Mouse (Mus musculus): ENCODE measurements around the gene Actr3.
"Not testable (repeated sequence)": the region's sequence is repeated elsewhere in the genome, so short reads cannot be mapped to it uniquely, and the experiment has no call there.

Gene Actr3

GRCm38 (mm10) chr1:125428315-125428714, 7.2 kb downstream of the Actr3 start:
- Histone ChIP-seq H3K27me3 (ENCODE audit: control insufficient read depth, insufficient read depth, low read length, poor library complexity, severe bottlenecking) (no peaks in the 10 kb centered on the region; the same call in 1 of the 2 replicates), H3K36me3 (ENCODE audit: control insufficient read depth, insufficient read depth, low read length, poor library complexity, severe bottlenecking) (peaks cover 5% of the 10 kb centered on the region; the same call in 1 of the 2 replicates)
- no peak for DNase-seq (ENCODE audit: low read depth, low spot score)

- peak; percentile 38 for DNase-seq (ENCODE audit: low read depth, low spot score)
- no peaks in the 10 kb centered on the region; the same call in 1 of the 2 replicates for H3K27me3 ChIP-seq (ENCODE audit: control insufficient read depth, insufficient read depth, low read length, poor library complexity, severe bottlenecking)
- peaks cover 5% of the 10 kb centered on the region; the same call in 1 of the 2 replicates for H3K36me3 ChIP-seq (ENCODE audit: control insufficient read depth, insufficient read depth, low read length, poor library complexity, severe bottlenecking)
These were observed 9.0 kb downstream of the Actr3 start for GRCm38 (mm10) chr1:125426387-125427045.

- DNase-seq (ENCODE audit: low read depth, low spot score) = no peak
- H3K27me3 ChIP-seq (ENCODE audit: control insufficient read depth, insufficient read depth, low read length, poor library complexity, severe bottlenecking) = no peaks in the 10 kb centered on the region
These were observed 15.6 kb downstream of the Actr3 start for GRCm38 (mm10) chr1:125419906-125420305.

GRCm38 (mm10) chr1:125418732-125419131, 16.8 kb downstream of the Actr3 start:
- DNase-seq (ENCODE audit: low read depth, low spot score) = no peak
- Histone ChIP-seq H3K27me3 (ENCODE audit: control insufficient read depth, insufficient read depth, low read length, poor library complexity, severe bottlenecking) (no peaks in the 10 kb centered on the region), H3K36me3 (ENCODE audit: control insufficient read depth, insufficient read depth, low read length, poor library complexity, severe bottlenecking) (peaks cover 16% of the 10 kb centered on the region)

More at GRCm38 (mm10) chr1:125419906-125420305, 15.6 kb downstream of the Actr3 start:
- H3K36me3 ChIP-seq (ENCODE audit: control insufficient read depth, insufficient read depth, low read length, poor library complexity, severe bottlenecking) = peaks cover 13% of the 10 kb centered on the region

- no peaks in the 10 kb centered on the region for H3K27me3 ChIP-seq (ENCODE audit: control insufficient read depth, insufficient read depth, low read length, poor library complexity, severe bottlenecking)
- H3K36me3 ChIP-seq (ENCODE audit: control insufficient read depth, insufficient read depth, low read length, poor library complexity, severe bottlenecking) = peaks cover 34% of the 10 kb centered on the region
- no peak for DNase-seq (ENCODE audit: low read depth, low spot score)
These were observed 28.3 kb downstream of the Actr3 start for GRCm38 (mm10) chr1:125407220-125407619.

- no peak for DNase-seq (ENCODE audit: low read depth, low spot score)
- peaks cover 30% of the 10 kb centered on the region for H3K36me3 ChIP-seq (ENCODE audit: control insufficient read depth, insufficient read depth, low read length, poor library complexity, severe bottlenecking)
- no peaks in the 10 kb centered on the region for H3K27me3 ChIP-seq (ENCODE audit: control insufficient read depth, insufficient read depth, low read length, poor library complexity, severe bottlenecking)
These were observed 40.1 kb downstream of the Actr3 start for GRCm38 (mm10) chr1:125395391-125395790.

GRCm38 (mm10) chr1:125393324-125393723, 42.2 kb downstream of the Actr3 start:
- peaks cover 25% of the 10 kb centered on the region for H3K36me3 ChIP-seq (ENCODE audit: control insufficient read depth, insufficient read depth, low read length, poor library complexity, severe bottlenecking)
- DNase-seq (ENCODE audit: low read depth, low spot score); H3K27me3 ChIP-seq (ENCODE audit: control insufficient read depth, insufficient read depth, low read length, poor library complexity, severe bottlenecking): not testable (repeated sequence)

- not testable (repeated sequence) for DNase-seq (ENCODE audit: low read depth, low spot score); H3K27me3 ChIP-seq (ENCODE audit: control insufficient read depth, insufficient read depth, low read length, poor library complexity, severe bottlenecking)
- peaks cover 13% of the 10 kb centered on the region for H3K36me3 ChIP-seq (ENCODE audit: control insufficient read depth, insufficient read depth, low read length, poor library complexity, severe bottlenecking)
These were observed 45.3 kb downstream of the Actr3 start for GRCm38 (mm10) chr1:125390065-125390754.

- not testable (repeated sequence) for H3K27me3 ChIP-seq (ENCODE audit: control insufficient read depth, insufficient read depth, low read length, poor library complexity, severe bottlenecking); DNase-seq (ENCODE audit: low read depth, low spot score)
- peaks cover 11% of the 10 kb centered on the region for H3K36me3 ChIP-seq (ENCODE audit: control insufficient read depth, insufficient read depth, low read length, poor library complexity, severe bottlenecking)
These were observed 45.9 kb downstream of the Actr3 start for GRCm38 (mm10) chr1:125389634-125390033.

- Histone ChIP-seq H3K27me3 (ENCODE audit: control insufficient read depth, insufficient read depth, low read length, poor library complexity, severe bottlenecking) (no peaks in the 10 kb centered on the region), H3K36me3 (ENCODE audit: control insufficient read depth, insufficient read depth, low read length, poor library complexity, severe bottlenecking) (peaks cover 8% of the 10 kb centered on the region)
- DNase-seq (ENCODE audit: low read depth, low spot score) = no peak
These were observed 47.2 kb downstream of the Actr3 start for GRCm38 (mm10) chr1:125388370-125388769.

- no peaks in the 10 kb centered on the region for H3K27me3 ChIP-seq (ENCODE audit: control insufficient read depth, insufficient read depth, low read length, poor library complexity, severe bottlenecking)
- H3K36me3 ChIP-seq (ENCODE audit: control insufficient read depth, insufficient read depth, low read length, poor library complexity, severe bottlenecking) = no peaks in the 10 kb centered on the region; the same call in 1 of the 2 replicates
- DNase-seq (ENCODE audit: low read depth, low spot score) = no peak
These were observed 49.3 kb downstream of the Actr3 start for GRCm38 (mm10) chr1:125386217-125386616.

GRCm38 (mm10) chr1:125382622-125383021, 52.9 kb downstream of the Actr3 start:
- DNase-seq (ENCODE audit: low read depth, low spot score) = peak; percentile 83
- no peaks in the 10 kb centered on the region for H3K27me3 ChIP-seq (ENCODE audit: control insufficient read depth, insufficient read depth, low read length, poor library complexity, severe bottlenecking)
- no peaks in the 10 kb centered on the region for H3K36me3 ChIP-seq (ENCODE audit: control insufficient read depth, insufficient read depth, low read length, poor library complexity, severe bottlenecking)

GRCm38 (mm10) chr1:125378889-125379288, 56.6 kb downstream of the Actr3 start:
- no peak for DNase-seq (ENCODE audit: low read depth, low spot score)
- H3K36me3 ChIP-seq (ENCODE audit: control insufficient read depth, insufficient read depth, low read length, poor library complexity, severe bottlenecking) = no peaks in the 10 kb centered on the region
- H3K27me3 ChIP-seq (ENCODE audit: control insufficient read depth, insufficient read depth, low read length, poor library complexity, severe bottlenecking) = no peaks in the 10 kb centered on the region

GRCm38 (mm10) chr1:125372855-125373254, 62.7 kb downstream of the Actr3 start:
- DNase-seq (ENCODE audit: low read depth, low spot score) = no peak
- H3K27me3 ChIP-seq (ENCODE audit: control insufficient read depth, insufficient read depth, low read length, poor library complexity, severe bottlenecking) = no peaks in the 10 kb centered on the region
- no peaks in the 10 kb centered on the region for H3K36me3 ChIP-seq (ENCODE audit: control insufficient read depth, insufficient read depth, low read length, poor library complexity, severe bottlenecking)

- DNase-seq (ENCODE audit: low read depth, low spot score) = peak; percentile 83
- Histone ChIP-seq H3K36me3 (ENCODE audit: control insufficient read depth, insufficient read depth, low read length, poor library complexity, severe bottlenecking) (no peaks in the 10 kb centered on the region), H3K27me3 (ENCODE audit: control insufficient read depth, insufficient read depth, low read length, poor library complexity, severe bottlenecking) (no peaks in the 10 kb centered on the region)
These were observed 64.7 kb downstream of the Actr3 start for GRCm38 (mm10) chr1:125370779-125371178.

Data from splenic B cell, adult 2 months (primary cell).